Mouse (Mus musculus): ENCODE measurements around the gene Sptbn4. TPM values are rescaled to one million over a fixed set of nuclear protein-coding genes. Genes with fewer than 3 reads are reported as not detected.
A peak's percentile ranks its signal among the peaks of the same experiment; 100 is the strongest.

Gene Sptbn4
- polyA plus RNA-seq, 1 experiment, result 171 TPM

DNA sequence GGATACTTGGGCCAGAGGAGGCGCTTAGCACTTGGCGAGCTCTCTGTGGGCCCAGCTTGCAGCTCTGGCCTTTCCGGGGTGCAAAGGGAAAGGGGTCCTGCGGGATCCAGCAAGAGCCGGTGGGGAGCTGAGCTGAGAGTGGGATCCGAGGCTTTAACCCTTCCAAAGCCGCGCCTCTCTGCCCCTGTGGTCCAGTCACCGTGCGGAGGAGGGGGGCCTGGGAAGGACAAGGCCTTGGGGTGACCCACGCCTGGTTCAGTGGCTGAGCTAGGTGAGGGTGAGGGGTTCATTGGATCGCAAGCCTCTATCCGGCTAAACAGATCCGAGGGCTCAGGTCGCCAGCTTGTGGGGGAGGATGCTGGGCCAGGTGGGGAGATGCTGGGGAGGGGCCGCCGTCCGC lies 1.4 kb downstream of the Sptbn4 start:
- no peak for TF ChIP-seq CTCF (IDR thresholded peaks at IDR 0.05; ENCODE audit: borderline replicate concordance, insufficient read depth, low read depth, low read length)
- TF ChIP-seq POLR2A (IDR thresholded peaks at IDR 0.05; ENCODE audit: borderline replicate concordance, insufficient read depth, low read length), result peak; percentile 3; the same call in 1 of the 2 replicates
- WGBS, result 2% methylated on average over 18 of the region's 18 CpGs
- peak overlapping the region; percentile 35; the same call in 1 of the 2 replicates for H3K27ac ChIP-seq (ENCODE audit: insufficient read depth, low read length)
- peaks cover 5% of the 10 kb centered on the region; the same call in 1 of the 2 replicates for H3K4me1 ChIP-seq (ENCODE audit: control insufficient read depth, insufficient read depth, low read length)
- peak overlapping the region; percentile 80 for H3K4me3 ChIP-seq (replicated peaks; ENCODE audit: insufficient read depth, low read depth, low read length)
- H3K27me3 ChIP-seq (ENCODE audit: control insufficient read depth, insufficient read depth, low read length), result no peaks in the 10 kb centered on the region
- peak; percentile 42 to 61 for DNase-seq

DNA sequence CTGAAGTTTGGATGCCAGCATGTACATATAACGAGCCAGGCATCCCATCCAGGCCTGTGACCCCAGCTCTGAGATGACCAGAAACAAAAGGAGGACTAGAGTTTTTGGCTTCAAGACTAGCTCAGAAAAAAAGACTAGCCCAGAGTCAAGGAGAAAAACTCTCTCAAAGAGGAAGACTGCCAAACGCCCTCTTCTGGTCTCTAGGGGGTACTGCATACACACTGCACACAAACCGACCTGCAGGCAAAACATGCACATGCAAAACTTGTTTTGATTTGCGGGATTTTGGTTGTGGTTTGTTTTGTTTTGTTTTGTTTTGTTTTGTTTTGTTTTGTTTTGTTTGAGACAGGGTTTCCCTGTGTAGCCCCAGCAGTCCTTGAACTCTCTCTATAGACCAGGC lies 7.5 kb downstream of the Sptbn4 start:
- TF ChIP-seq POLR2A (IDR thresholded peaks at IDR 0.05; ENCODE audit: borderline replicate concordance, insufficient read depth, low read length), result no peak
- TF ChIP-seq CTCF (IDR thresholded peaks at IDR 0.05; ENCODE audit: borderline replicate concordance, insufficient read depth, low read depth, low read length), result no peak; the same call in 1 of the 2 replicates
- 83% methylated on average over 4 of the region's 4 CpGs for WGBS

DNA sequence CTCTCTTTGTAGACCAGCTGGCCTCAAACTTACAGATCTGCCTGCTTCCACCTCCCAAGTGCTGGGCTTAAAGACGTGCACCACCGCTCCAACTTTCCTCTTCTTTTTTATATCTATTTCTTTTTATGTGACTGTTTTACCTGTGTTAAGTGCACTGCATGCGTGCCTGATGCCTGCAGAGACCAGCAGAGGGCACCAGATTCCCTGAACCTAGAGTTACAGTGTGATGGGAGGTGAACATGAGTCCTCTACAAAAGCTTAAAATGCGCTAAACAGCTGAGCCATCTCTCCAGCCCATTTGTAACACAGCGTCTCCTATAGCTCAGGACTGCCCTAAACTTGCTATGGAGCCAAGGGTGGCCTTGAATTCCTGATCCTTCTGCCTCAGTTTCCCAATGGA lies 9.9 kb downstream of the Sptbn4 start:
- DNase-seq, result peak in 1 of 2 experiments; percentile 35
- Histone ChIP-seq H3K4me1 (ENCODE audit: control insufficient read depth, insufficient read depth, low read length) (no peaks in the 10 kb centered on the region), H3K4me3 (replicated peaks; ENCODE audit: insufficient read depth, low read depth, low read length) (no peak overlapping the region), H3K27me3 (ENCODE audit: control insufficient read depth, insufficient read depth, low read length) (no peaks in the 10 kb centered on the region), H3K27ac (ENCODE audit: insufficient read depth, low read length) (no peak overlapping the region)
- TF ChIP-seq CTCF (IDR thresholded peaks at IDR 0.05; ENCODE audit: borderline replicate concordance, insufficient read depth, low read depth, low read length) (peak; percentile 69), POLR2A (IDR thresholded peaks at IDR 0.05; ENCODE audit: borderline replicate concordance, insufficient read depth, low read length) (no peak)
- WGBS, result 72% methylated on average over 5 of the region's 5 CpGs

More for the DNA sequence above, 7.5 kb downstream of the Sptbn4 start:
- no peak overlapping the region for H3K27ac ChIP-seq (ENCODE audit: insufficient read depth, low read length)
- no peaks in the 10 kb centered on the region for H3K4me1 ChIP-seq (ENCODE audit: control insufficient read depth, insufficient read depth, low read length)
- no peak overlapping the region for H3K4me3 ChIP-seq (replicated peaks; ENCODE audit: insufficient read depth, low read depth, low read length)
- H3K27me3 ChIP-seq (ENCODE audit: control insufficient read depth, insufficient read depth, low read length), result no peaks in the 10 kb centered on the region
- DNase-seq, result no peak

DNA sequence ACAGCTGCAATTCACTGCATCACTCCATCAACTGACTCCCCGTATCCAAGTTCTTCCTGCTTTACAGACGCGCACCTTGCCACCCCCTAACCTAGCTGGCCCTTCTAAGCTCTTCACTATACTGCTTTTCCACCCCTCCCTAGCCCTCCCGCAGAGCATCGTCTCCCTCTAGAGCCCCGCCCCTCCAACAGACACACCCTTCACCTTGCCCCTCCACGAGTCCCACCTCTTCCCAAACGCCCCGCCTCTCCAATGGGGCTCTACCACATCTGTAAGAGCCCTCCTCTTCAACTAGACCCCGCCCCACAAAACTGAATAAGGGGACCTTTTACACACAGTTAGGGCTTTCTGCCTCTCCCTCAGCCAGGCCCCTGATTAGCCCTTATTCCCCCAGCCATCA lies 13.7 kb downstream of the Sptbn4 start:
- no peak overlapping the region for H3K4me3 ChIP-seq (replicated peaks; ENCODE audit: insufficient read depth, low read depth, low read length)
- WGBS, result 49% methylated on average over 10 of the region's 10 CpGs
- no peaks in the 10 kb centered on the region for H3K27me3 ChIP-seq (ENCODE audit: control insufficient read depth, insufficient read depth, low read length)
- no peak overlapping the region for H3K27ac ChIP-seq (ENCODE audit: insufficient read depth, low read length)
- no peaks in the 10 kb centered on the region for H3K4me1 ChIP-seq (ENCODE audit: control insufficient read depth, insufficient read depth, low read length)
- no peak for DNase-seq
- TF ChIP-seq CTCF (IDR thresholded peaks at IDR 0.05; ENCODE audit: borderline replicate concordance, insufficient read depth, low read depth, low read length), result no peak
- TF ChIP-seq POLR2A (IDR thresholded peaks at IDR 0.05; ENCODE audit: borderline replicate concordance, insufficient read depth, low read length), result no peak

DNA sequence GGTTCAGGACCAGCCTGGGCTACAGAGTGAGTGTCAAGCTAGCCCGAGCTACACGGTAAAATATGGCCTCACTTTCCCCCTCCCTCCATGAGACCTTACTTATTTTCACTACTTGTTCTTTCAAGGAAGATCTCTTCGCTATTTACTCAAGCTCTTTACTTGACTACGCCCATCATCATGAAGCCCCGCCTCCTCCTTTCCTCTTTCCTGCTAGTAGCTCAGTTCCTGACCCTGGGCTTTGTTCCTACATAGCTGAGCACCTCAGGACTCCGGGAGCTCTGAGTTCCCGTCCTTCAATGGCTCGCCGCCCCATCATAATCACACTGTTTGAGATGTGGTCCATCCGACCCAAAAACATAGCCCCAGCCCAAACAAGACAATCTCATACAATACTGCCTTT lies 14.1 kb downstream of the Sptbn4 start:
- 56% methylated on average over 10 of the region's 10 CpGs for WGBS
- TF ChIP-seq POLR2A (IDR thresholded peaks at IDR 0.05; ENCODE audit: borderline replicate concordance, insufficient read depth, low read length) (no peak), CTCF (IDR thresholded peaks at IDR 0.05; ENCODE audit: borderline replicate concordance, insufficient read depth, low read depth, low read length) (no peak)

DNA sequence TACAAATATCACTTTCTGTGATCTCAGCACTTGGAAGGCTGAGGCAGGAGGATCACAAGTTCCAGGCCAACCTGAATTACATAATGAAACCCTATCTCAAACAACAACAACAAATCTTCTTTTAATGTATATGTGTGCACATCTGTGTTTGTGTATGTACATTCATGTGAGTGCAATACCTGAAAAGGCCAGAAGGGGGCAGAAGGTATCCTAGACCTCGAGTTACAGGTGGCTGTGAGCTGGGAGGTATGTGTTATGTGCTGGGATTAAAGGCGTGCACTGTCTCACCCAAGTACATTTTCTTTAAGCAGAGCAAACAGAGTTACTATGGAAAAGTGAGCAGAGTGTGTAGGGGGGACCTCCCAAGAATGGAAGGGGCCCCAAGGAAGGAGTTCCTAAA lies 18.4 kb downstream of the Sptbn4 start:
- 53% methylated on average over 2 of the region's 2 CpGs for WGBS
- Histone ChIP-seq H3K27ac (ENCODE audit: insufficient read depth, low read length) (no peak overlapping the region), H3K4me1 (ENCODE audit: control insufficient read depth, insufficient read depth, low read length) (peaks cover 7% of the 10 kb centered on the region), H3K4me3 (replicated peaks; ENCODE audit: insufficient read depth, low read depth, low read length) (no peak overlapping the region), H3K27me3 (ENCODE audit: control insufficient read depth, insufficient read depth, low read length) (no peaks in the 10 kb centered on the region)
- DNase-seq, result no peak
- TF ChIP-seq POLR2A (IDR thresholded peaks at IDR 0.05; ENCODE audit: borderline replicate concordance, insufficient read depth, low read length) (no peak), CTCF (IDR thresholded peaks at IDR 0.05; ENCODE audit: borderline replicate concordance, insufficient read depth, low read depth, low read length) (0 out of 2 replicates have a peak, but pooled peaks have one; percentile 6)

More for the DNA sequence above, 14.1 kb downstream of the Sptbn4 start:
- H3K27ac ChIP-seq (ENCODE audit: insufficient read depth, low read length), result no peak overlapping the region
- DNase-seq, result no peak
- H3K27me3 ChIP-seq (ENCODE audit: control insufficient read depth, insufficient read depth, low read length), result no peaks in the 10 kb centered on the region
- H3K4me3 ChIP-seq (replicated peaks; ENCODE audit: insufficient read depth, low read depth, low read length), result no peak overlapping the region
- H3K4me1 ChIP-seq (ENCODE audit: control insufficient read depth, insufficient read depth, low read length), result no peaks in the 10 kb centered on the region

DNA sequence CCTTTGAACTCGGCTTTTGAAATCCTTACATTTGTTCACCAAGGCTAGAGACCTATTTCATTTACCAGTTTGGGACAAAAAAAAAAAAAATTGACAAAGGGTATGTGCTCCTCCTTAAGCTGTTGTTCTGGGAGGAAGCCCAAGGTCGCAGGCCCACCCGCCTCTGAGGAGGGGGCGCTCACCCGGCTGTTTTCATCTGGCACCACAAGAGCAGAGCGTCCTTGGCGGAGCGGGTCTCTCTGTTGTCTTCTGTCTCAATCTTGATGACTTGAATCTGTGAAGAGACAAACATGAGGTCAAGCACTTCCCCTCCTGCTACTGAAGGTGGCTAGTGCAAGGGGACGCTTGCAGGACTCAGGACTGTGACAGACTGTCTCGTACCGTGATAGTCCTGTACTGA lies 19.5 kb downstream of the Sptbn4 start:
- TF ChIP-seq CTCF (IDR thresholded peaks at IDR 0.05; ENCODE audit: borderline replicate concordance, insufficient read depth, low read depth, low read length) (no peak), POLR2A (IDR thresholded peaks at IDR 0.05; ENCODE audit: borderline replicate concordance, insufficient read depth, low read length) (no peak)
- Histone ChIP-seq H3K27ac (ENCODE audit: insufficient read depth, low read length) (no peak overlapping the region), H3K27me3 (ENCODE audit: control insufficient read depth, insufficient read depth, low read length) (no peaks in the 10 kb centered on the region), H3K4me1 (ENCODE audit: control insufficient read depth, insufficient read depth, low read length) (peaks cover 12% of the 10 kb centered on the region), H3K4me3 (replicated peaks; ENCODE audit: insufficient read depth, low read depth, low read length) (no peak overlapping the region)
- WGBS, result 41% methylated on average over 11 of the region's 11 CpGs
- no peak for DNase-seq

DNA sequence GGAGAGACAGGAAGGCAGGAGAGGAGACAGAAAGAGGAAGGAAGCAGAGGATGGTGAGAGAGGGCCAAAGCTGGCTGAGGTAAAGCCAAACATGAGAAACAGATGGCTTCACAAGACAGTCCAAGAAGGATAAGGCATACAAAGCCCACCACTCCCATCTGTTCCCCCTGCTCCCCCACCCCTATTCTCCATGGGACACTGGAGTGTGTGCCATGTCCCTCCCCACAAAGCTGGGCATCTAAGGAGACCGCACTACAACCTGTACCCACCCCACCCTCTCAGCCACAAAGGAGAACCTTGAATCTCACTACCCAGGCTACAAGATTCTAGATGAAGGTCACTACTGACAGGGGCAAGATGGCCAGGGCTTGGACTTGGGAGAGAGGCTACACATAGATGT lies 20.1 kb downstream of the Sptbn4 start:
- 35% methylated on average over 1 of the region's 1 CpGs for WGBS
- H3K4me3 ChIP-seq (replicated peaks; ENCODE audit: insufficient read depth, low read depth, low read length), result no peak overlapping the region
- H3K4me1 ChIP-seq (ENCODE audit: control insufficient read depth, insufficient read depth, low read length), result peaks cover 12% of the 10 kb centered on the region
- peak in 1 of 2 experiments; percentile 32 for DNase-seq
- no peaks in the 10 kb centered on the region for H3K27me3 ChIP-seq (ENCODE audit: control insufficient read depth, insufficient read depth, low read length)
- H3K27ac ChIP-seq (ENCODE audit: insufficient read depth, low read length), result no peak overlapping the region
- no peak for TF ChIP-seq POLR2A (IDR thresholded peaks at IDR 0.05; ENCODE audit: borderline replicate concordance, insufficient read depth, low read length)
- no peak for TF ChIP-seq CTCF (IDR thresholded peaks at IDR 0.05; ENCODE audit: borderline replicate concordance, insufficient read depth, low read depth, low read length)
